Mouse (Mus musculus) thymus, postnatal 0 days (tissue): ENCODE results near the gene Prmt1. TPM values are rescaled to one million over a fixed set of nuclear protein-coding genes. Genes with fewer than 3 reads are reported as not detected.
A peak's percentile ranks its signal among the peaks of the same experiment; 100 is the strongest.
"Not testable (repeated sequence)": the region's sequence is repeated elsewhere in the genome, so short reads cannot be mapped to it uniquely, and the experiment has no call there.

Source experiments
- DNase-seq: peaks from one replicate; pipeline ENCODE4 v3.0.0-alpha.2; 2015; ENCODE audit warnings: low spot score
- polyA plus RNA-seq: library from polyadenylated mRNA; unstranded; fragments of >200 nt; fragmentation: Nextera tagmentation; extraction: Ambion mirVana; gene quantifications from 2 replicates; pipeline ENCODE4 v1.2.1, GENCODE M21; 2015

Prmt1 gene
- polyA plus RNA-seq: 364 and 365 TPM in 2 replicates

- peak; percentile 99 for DNase-seq
Measured at GRCm38 (mm10) chr7:44986192-44986878, at the start of gene Prmt1. Gene Prmt1 (minus strand): TSS chr7:44986568.

- DNase-seq: no peak
Measured at GRCm38 (mm10) chr7:45035631-45036030, 49.3 kb upstream of the Prmt1 start.

- DNase-seq: no peak
Measured at GRCm38 (mm10) chr7:45033722-45034359, 47.5 kb upstream of the Prmt1 start.

- DNase-seq: no peak
Measured at GRCm38 (mm10) chr7:45030857-45031256, 44.5 kb upstream of the Prmt1 start.

GRCm38 (mm10) chr7:45029995-45030394 is 43.6 kb upstream of the Prmt1 start:
- DNase-seq: no peak

- no peak for DNase-seq
Measured at GRCm38 (mm10) chr7:45028351-45028750, 42.0 kb upstream of the Prmt1 start.

GRCm38 (mm10) chr7:45027761-45028160 is 41.4 kb upstream of the Prmt1 start:
- DNase-seq: no peak

GRCm38 (mm10) chr7:45026256-45026655 is 39.9 kb upstream of the Prmt1 start:
- DNase-seq: no peak

- DNase-seq: no peak
Measured at GRCm38 (mm10) chr7:45025601-45026220, 39.3 kb upstream of the Prmt1 start.

- DNase-seq: no peak
Measured at GRCm38 (mm10) chr7:45024281-45025248, 38.2 kb upstream of the Prmt1 start.

GRCm38 (mm10) chr7:45023711-45024110 is 37.3 kb upstream of the Prmt1 start:
- not testable (repeated sequence) for DNase-seq

GRCm38 (mm10) chr7:45020225-45020624 is 33.9 kb upstream of the Prmt1 start:
- DNase-seq: no peak

GRCm38 (mm10) chr7:45019031-45019571 is 32.7 kb upstream of the Prmt1 start:
- DNase-seq: no peak

GRCm38 (mm10) chr7:45017242-45018061 is 31.1 kb upstream of the Prmt1 start, which contains the start of gene Rras:
Gene Rras (plus strand): TSS chr7:45017961.
- peak; percentile 86 for DNase-seq

- peak; percentile 18 for DNase-seq
Measured at GRCm38 (mm10) chr7:45016761-45017160, 30.4 kb upstream of the Prmt1 start.

- DNase-seq: peak; percentile 100
Measured at GRCm38 (mm10) chr7:45015957-45016612, 29.7 kb upstream of the Prmt1 start, which contains the start of gene Scaf1. Gene Scaf1 (minus strand): TSS chr7:45016363.

GRCm38 (mm10) chr7:45015344-45015956 is 29.1 kb upstream of the Prmt1 start:
- DNase-seq: no peak

- no peak for DNase-seq
Measured at GRCm38 (mm10) chr7:45014096-45014451, 27.7 kb upstream of the Prmt1 start.
